Mouse (Mus musculus) bone marrow macrophage, adult 2 months (primary cell): ENCODE data around the gene Cox5a.

ENCODE experiments used
- CTCF ChIP-seq: IDR thresholded peaks from 2 replicates; pipeline ENCODE4 v1.5.1; 2012; ENCODE audit warnings: low read depth, mild to moderate bottlenecking, low read length, moderate library complexity
- POLR2A ChIP-seq: IDR thresholded peaks from 2 replicates; pipeline ENCODE4 v1.6.1; 2012; ENCODE audit warnings: mild to moderate bottlenecking, low read depth, low read length, borderline replicate concordance

DNA sequence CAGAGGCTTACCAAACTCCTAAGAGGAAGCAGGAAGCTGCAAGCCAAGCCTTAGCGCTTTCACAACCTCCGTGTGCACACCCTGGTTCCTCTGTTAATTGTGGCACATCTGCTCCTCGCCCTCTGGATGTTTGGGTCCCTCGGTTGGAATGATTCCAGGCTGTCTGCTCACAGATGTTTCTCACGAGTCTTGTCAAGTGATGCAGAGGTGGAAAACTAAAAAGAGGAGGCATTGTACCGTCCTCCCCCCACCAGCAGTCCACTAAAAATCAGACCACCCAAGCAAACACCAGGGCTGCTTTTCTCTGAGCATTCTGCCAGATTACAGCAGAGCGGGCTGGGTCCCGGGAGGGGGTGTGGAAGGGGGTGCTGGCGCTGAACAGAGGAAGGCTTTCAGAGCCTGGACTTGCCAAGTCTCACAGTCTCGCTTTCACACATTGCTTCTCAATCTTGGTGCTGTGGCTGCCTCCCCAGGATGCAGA is 44.7 kb downstream of the Cox5a start:
- TF ChIP-seq POLR2A (no peak), CTCF (no peak)
